Comparison of ENCODE assay signal across 8 mouse cellular contexts in the genomic region with DNA sequence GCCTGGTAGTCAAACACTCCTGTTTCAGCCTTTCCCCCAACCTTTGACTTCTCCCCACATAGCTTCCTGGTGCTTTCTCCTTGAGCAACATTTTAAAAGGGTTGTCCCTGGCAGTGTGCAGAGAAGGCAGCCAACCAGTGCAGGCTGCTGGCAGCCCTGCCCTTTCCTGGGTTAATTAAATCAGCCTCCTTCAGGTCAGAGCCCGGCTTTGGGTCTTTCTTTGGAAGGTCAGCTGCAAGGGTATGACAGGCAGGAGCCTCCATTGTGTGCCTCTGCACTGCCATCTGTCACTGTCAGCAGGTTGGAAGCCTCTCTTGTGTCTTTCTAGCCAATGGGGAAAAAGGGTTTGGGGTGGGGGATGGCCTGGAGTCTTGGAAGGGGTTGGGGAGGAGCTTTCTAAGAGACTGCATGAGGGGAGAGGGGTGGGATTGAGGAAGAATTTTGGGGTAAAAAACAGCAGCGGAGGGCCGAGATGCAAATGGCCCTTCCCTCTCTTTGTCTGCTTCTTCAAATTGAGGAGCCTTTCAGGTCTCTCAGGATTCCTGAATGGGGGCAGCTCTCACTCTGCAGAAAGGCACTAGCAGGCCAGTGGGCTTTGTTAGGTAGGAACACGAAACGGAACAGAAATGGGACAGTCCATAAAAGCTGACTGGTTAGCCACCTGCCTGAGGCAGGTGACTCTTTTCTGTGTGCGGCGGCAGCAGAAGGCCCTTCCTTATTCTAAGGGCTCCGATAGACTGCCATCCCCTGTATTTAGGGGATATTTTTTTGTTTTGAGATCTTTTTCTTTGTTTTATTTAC. TPM values are rescaled to one million over a fixed set of nuclear protein-coding genes. Genes with fewer than 3 reads are reported as not detected.
A peak's percentile ranks its signal among the peaks of the same experiment; 100 is the strongest.
DNase-seq lines count a peak whose midpoint lies in the region; ATAC-seq and TF ChIP-seq lines count a peak whose summit lies in the region.

No protein-coding gene starts in this region.

- H3K27me3 ChIP-seq in forebrain, embryonic 12.5 days = no peaks in the 10 kb centered on the region
- no peaks in the 10 kb centered on the region for H3K27me3 ChIP-seq in kidney, postnatal 0 days (ENCODE audit: insufficient read depth, low read length)

- no peak for TF ChIP-seq CTCF in kidney, postnatal 0 days (IDR thresholded peaks at IDR 0.05; ENCODE audit: low read depth)

- no peaks in the 10 kb centered on the region for H3K36me3 ChIP-seq in forebrain, embryonic 12.5 days (replicated peaks)
- no peaks in the 10 kb centered on the region for H3K36me3 ChIP-seq in kidney, postnatal 0 days (ENCODE audit: insufficient read depth, low read length)

- ATAC-seq in forebrain, embryonic 12.5 days (ENCODE audit: low FRiP score) = peak; percentile 78
- ATAC-seq in kidney, postnatal 0 days (replicated peaks; ENCODE audit: low FRiP score, low read depth) = peak; percentile 77

- peak overlapping the region; percentile 99 for H3K27ac ChIP-seq in forebrain, embryonic 12.5 days
- H3K27ac ChIP-seq in kidney, postnatal 0 days = peak overlapping the region; percentile 84

- H3K9ac ChIP-seq in forebrain, embryonic 12.5 days = peak overlapping the region; percentile 61
- H3K9ac ChIP-seq in kidney, postnatal 0 days (ENCODE audit: low read depth, low read length) = peak overlapping the region; percentile 9; the same call in 1 of the 2 replicates

- no peaks in the 10 kb centered on the region for H3K9me3 ChIP-seq in forebrain, embryonic 12.5 days
- no peaks in the 10 kb centered on the region for H3K9me3 ChIP-seq in kidney, postnatal 0 days (replicated peaks; ENCODE audit: low read length)

- peak overlapping the region; percentile 18 for H3K4me3 ChIP-seq in forebrain, embryonic 12.5 days (replicated peaks)
- no peak overlapping the region for H3K4me3 ChIP-seq in kidney, postnatal 0 days (replicated peaks; ENCODE audit: low read depth, low read length)

- peak overlapping the region; percentile 50 for H3K4me2 ChIP-seq in forebrain, embryonic 12.5 days
- H3K4me2 ChIP-seq in kidney, postnatal 0 days (ENCODE audit: low read length) = peak overlapping the region; percentile 16

- H3K4me1 ChIP-seq in forebrain, embryonic 12.5 days = peaks cover 92% of the 10 kb centered on the region
- H3K4me1 ChIP-seq in kidney, postnatal 0 days (replicated peaks; ENCODE audit: insufficient read depth, low read length) = peaks cover 32% of the 10 kb centered on the region

- DNase-seq in 416B (ENCODE audit: low read depth) = peak; percentile 38
- DNase-seq in adrenal gland, postnatal 14 days = peak; percentile 35
- peak; percentile 61 for DNase-seq in kidney, postnatal 0 days (ENCODE audit: low spot score)
- DNase-seq in mesoderm, embryonic 11.5 days (ENCODE audit: low read depth, low spot score) = peak; percentile 85
- no peak for DNase-seq in frontal cortex, postnatal 25 days (ENCODE audit: low spot score in 2 of 2)
- DNase-seq in right cerebral cortex, postnatal 14 days = no peak
- DNase-seq in spleen, adult 12 weeks (ENCODE audit: low spot score) = no peak

- 2% methylated on average over 8 of the region's 8 CpGs for WGBS in forebrain, embryonic 12.5 days
- WGBS in kidney, postnatal 0 days = 37% methylated on average over 8 of the region's 8 CpGs

RNA-seq across cellular contexts. Expression of a gene that starts 6.4 kb away (rescaled TPM):
- 25.3 and 26.3 TPM in 2 replicates for total RNA-seq in adrenal gland, postnatal 14 days (2021)
- 88.7 and 89.2 TPM in 2 replicates for polyA plus RNA-seq in forebrain, embryonic 12.5 days (2016; fragmentation: Nextera tagmentation; extraction: Ambion mirVana)
- 14.1 and 16.3 TPM in 2 replicates for polyA plus RNA-seq in kidney, postnatal 0 days (2015; fragmentation: Nextera tagmentation; extraction: Ambion mirVana)

Comparison
In these comparisons a context has a peak if more than half of its experiments do, and no peak if none do; other contexts are left out.
1. DNase-seq: peak in 416B (single experiment), adrenal gland, postnatal 14 days (single experiment), kidney, postnatal 0 days (single experiment) and mesoderm, embryonic 11.5 days (single experiment); none in frontal cortex, postnatal 25 days (0 of 2), right cerebral cortex, postnatal 14 days (single experiment) and spleen, adult 12 weeks (single experiment).